Mouse (Mus musculus) intestine, embryonic 15.5 days (tissue): ENCODE results near the gene Nell1. TPM values are rescaled to one million over a fixed set of nuclear protein-coding genes. Genes with fewer than 3 reads are reported as not detected.

ENCODE experiments used
- ATAC-seq: fragments of 200-750 bp; cut with Nextera tagmentation; 2 replicates; pipeline ENCODE4 v1.8.0; 2017; ENCODE audit warnings: moderate TSS enrichment, moderate library complexity
- H3K27ac ChIP-seq: fragments of 300-500 bp; sonication (generic); 2 replicates; pipeline ENCODE4 v1.5.1; 2015; ENCODE audit warnings: mild to moderate bottlenecking, inconsistent platforms
- H3K27me3 ChIP-seq: fragments of 300-500 bp; sonication (generic); replicated peaks from 2 replicates; pipeline ENCODE4 v1.6.1; 2015; ENCODE audit warnings: inconsistent platforms
- H3K36me3 ChIP-seq: fragments of 300-500 bp; sonication (generic); 2 replicates; pipeline ENCODE4 v1.6.1; 2015; ENCODE audit warnings: inconsistent platforms
- H3K4me1 ChIP-seq: fragments of 300-500 bp; sonication (generic); replicated peaks from 2 replicates; pipeline ENCODE4 v1.6.1; 2015; ENCODE audit warnings: inconsistent platforms
- H3K4me2 ChIP-seq: fragments of 300-500 bp; sonication (generic); replicated peaks from 2 replicates; pipeline ENCODE4 v1.6.1; 2015; ENCODE audit warnings: mild to moderate bottlenecking, inconsistent platforms
- H3K4me3 ChIP-seq: fragments of 300-500 bp; sonication (generic); replicated peaks from 2 replicates; pipeline ENCODE4 v1.5.1; 2015; ENCODE audit warnings: inconsistent platforms
- H3K9ac ChIP-seq: fragments of 300-500 bp; sonication (generic); 2 replicates; pipeline ENCODE4 v1.6.1; 2015; ENCODE audit warnings: inconsistent platforms
- H3K9me3 ChIP-seq: fragments of 300-500 bp; sonication (generic); 2 replicates; pipeline ENCODE4 v1.6.1; 2016; ENCODE audit warnings: inconsistent platforms
- WGBS: fragments of 180-500 bp; shearing (Covaris S2); methylation state at CpG from one replicate; pipeline ENCODE4 v1.1.7; 2015; 5-methylcytosine and 5-hydroxymethylcytosine counted together
- polyA plus RNA-seq: library from polyadenylated mRNA; unstranded; fragments of >200 nt; fragmentation: Nextera tagmentation; extraction: Ambion mirVana; gene quantifications from 2 replicates; pipeline ENCODE4 v1.2.1, GENCODE M21; 2015

The Nell1 gene
- polyA plus RNA-seq, 1 experiment from 2014 or later = 4.0 TPM

- no peak overlapping the region for H3K4me3 ChIP-seq
- no peaks in the 10 kb centered on the region for H3K27me3 ChIP-seq
- ATAC-seq = no peak
- H3K4me2 ChIP-seq = no peak overlapping the region
- H3K4me1 ChIP-seq = no peaks in the 10 kb centered on the region
- 61% methylated on average over 4 of the region's 4 CpGs for WGBS
- no peak overlapping the region for H3K9ac ChIP-seq
- no peak overlapping the region for H3K27ac ChIP-seq
- H3K36me3 ChIP-seq = no peaks in the 10 kb centered on the region
- H3K9me3 ChIP-seq = no peaks in the 10 kb centered on the region
Measured at GRCm38 (mm10) chr7:50501562-50501961, 526.9 kb downstream of the Nell1 start.

- no peaks in the 10 kb centered on the region for H3K27me3 ChIP-seq
- H3K36me3 ChIP-seq = no peaks in the 10 kb centered on the region
- no peak overlapping the region for H3K9ac ChIP-seq
- ATAC-seq = no peak
- no peak overlapping the region for H3K4me3 ChIP-seq
- H3K27ac ChIP-seq = no peak overlapping the region
- no peaks in the 10 kb centered on the region for H3K4me1 ChIP-seq
- H3K9me3 ChIP-seq = no peaks in the 10 kb centered on the region
- H3K4me2 ChIP-seq = no peak overlapping the region
Measured at GRCm38 (mm10) chr7:50507047-50507446, 532.4 kb downstream of the Nell1 start.

- 96% methylated on average over 3 of the region's 3 CpGs for WGBS
Measured at GRCm38 (mm10) chr7:50514830-50515229, 540.2 kb downstream of the Nell1 start.

GRCm38 (mm10) chr7:50516681-50517080 lies 542.0 kb downstream of the Nell1 start:
- 82% methylated on average over 3 of the region's 3 CpGs for WGBS
- H3K9me3 ChIP-seq = no peaks in the 10 kb centered on the region
- H3K27me3 ChIP-seq = no peaks in the 10 kb centered on the region
- H3K4me3 ChIP-seq = no peak overlapping the region
- no peak for ATAC-seq
- no peaks in the 10 kb centered on the region for H3K4me1 ChIP-seq
- no peaks in the 10 kb centered on the region for H3K36me3 ChIP-seq
- H3K9ac ChIP-seq = no peak overlapping the region
- no peak overlapping the region for H3K27ac ChIP-seq
- H3K4me2 ChIP-seq = no peak overlapping the region

More at GRCm38 (mm10) chr7:50514830-50515229, 540.2 kb downstream of the Nell1 start:
- no peak overlapping the region for H3K9ac ChIP-seq
- no peaks in the 10 kb centered on the region for H3K36me3 ChIP-seq
- H3K27ac ChIP-seq = no peak overlapping the region
- H3K9me3 ChIP-seq = no peaks in the 10 kb centered on the region
- no peak for ATAC-seq
- no peaks in the 10 kb centered on the region for H3K27me3 ChIP-seq
- no peaks in the 10 kb centered on the region for H3K4me1 ChIP-seq
- H3K4me3 ChIP-seq = no peak overlapping the region
- no peak overlapping the region for H3K4me2 ChIP-seq

GRCm38 (mm10) chr7:50543373-50543772 lies 568.7 kb downstream of the Nell1 start:
- no peaks in the 10 kb centered on the region for H3K4me1 ChIP-seq
- H3K9me3 ChIP-seq = no peaks in the 10 kb centered on the region
- 73% methylated on average over 5 of the region's 5 CpGs for WGBS
- no peak for ATAC-seq
- H3K4me3 ChIP-seq = no peak overlapping the region
- no peak overlapping the region for H3K9ac ChIP-seq
- no peaks in the 10 kb centered on the region for H3K27me3 ChIP-seq
- no peak overlapping the region for H3K27ac ChIP-seq
- no peaks in the 10 kb centered on the region for H3K36me3 ChIP-seq
- H3K4me2 ChIP-seq = no peak overlapping the region

GRCm38 (mm10) chr7:50549572-50549971 lies 574.9 kb downstream of the Nell1 start:
- Histone ChIP-seq H3K4me2 (no peak overlapping the region), H3K9ac (no peak overlapping the region), H3K9me3 (no peaks in the 10 kb centered on the region), H3K27me3 (no peaks in the 10 kb centered on the region), H3K4me1 (no peaks in the 10 kb centered on the region), H3K27ac (no peak overlapping the region), H3K4me3 (no peak overlapping the region), H3K36me3 (no peaks in the 10 kb centered on the region)
- ATAC-seq = no peak
- 77% methylated on average over 3 of the region's 3 CpGs for WGBS

- Histone ChIP-seq H3K4me3 (no peak overlapping the region), H3K36me3 (no peaks in the 10 kb centered on the region), H3K27me3 (no peaks in the 10 kb centered on the region), H3K9ac (no peak overlapping the region), H3K9me3 (no peaks in the 10 kb centered on the region), H3K4me2 (no peak overlapping the region), H3K27ac (no peak overlapping the region), H3K4me1 (no peaks in the 10 kb centered on the region)
- WGBS = 78% methylated on average over 4 of the region's 4 CpGs
- no peak for ATAC-seq
Measured at GRCm38 (mm10) chr7:50551426-50551825, 576.8 kb downstream of the Nell1 start.

- WGBS = 87% methylated on average over 3 of the region's 3 CpGs
- no peak overlapping the region for H3K9ac ChIP-seq
- no peak overlapping the region for H3K4me3 ChIP-seq
- H3K27me3 ChIP-seq = no peaks in the 10 kb centered on the region
- no peaks in the 10 kb centered on the region for H3K9me3 ChIP-seq
- H3K27ac ChIP-seq = no peak overlapping the region
- H3K36me3 ChIP-seq = no peaks in the 10 kb centered on the region
- H3K4me2 ChIP-seq = no peak overlapping the region
- H3K4me1 ChIP-seq = no peaks in the 10 kb centered on the region
- ATAC-seq = no peak
Measured at GRCm38 (mm10) chr7:50562708-50563107, 588.0 kb downstream of the Nell1 start.

- WGBS = 74% methylated on average over 7 of the region's 7 CpGs
- no peak for ATAC-seq
- no peaks in the 10 kb centered on the region for H3K36me3 ChIP-seq
- no peaks in the 10 kb centered on the region for H3K9me3 ChIP-seq
- no peaks in the 10 kb centered on the region for H3K4me1 ChIP-seq
- no peak overlapping the region for H3K27ac ChIP-seq
- H3K4me2 ChIP-seq = no peak overlapping the region
- H3K4me3 ChIP-seq = no peak overlapping the region
- H3K9ac ChIP-seq = no peak overlapping the region
- H3K27me3 ChIP-seq = no peaks in the 10 kb centered on the region
Measured at GRCm38 (mm10) chr7:50573841-50574240, 599.2 kb downstream of the Nell1 start.

GRCm38 (mm10) chr7:50588642-50589424 lies 614.2 kb downstream of the Nell1 start:
- no peak overlapping the region for H3K9ac ChIP-seq
- WGBS = 70% methylated on average over 8 of the region's 8 CpGs
- H3K27ac ChIP-seq = no peak overlapping the region
- no peak overlapping the region for H3K4me3 ChIP-seq
- no peaks in the 10 kb centered on the region for H3K4me1 ChIP-seq
- no peak overlapping the region for H3K4me2 ChIP-seq
- H3K36me3 ChIP-seq = no peaks in the 10 kb centered on the region
- H3K9me3 ChIP-seq = no peaks in the 10 kb centered on the region
- no peak for ATAC-seq
- H3K27me3 ChIP-seq = no peaks in the 10 kb centered on the region

- 64% methylated on average over 3 of the region's 3 CpGs for WGBS
- ATAC-seq = no peak
Measured at GRCm38 (mm10) chr7:50598890-50599289, 624.2 kb downstream of the Nell1 start, which contains the start of gene 4933405O20Rik. Gene 4933405O20Rik, plus strand, starts transcription at chr7:50599190.

GRCm38 (mm10) chr7:50614101-50614500 lies 639.4 kb downstream of the Nell1 start:
- H3K4me2 ChIP-seq = no peak overlapping the region
- no peaks in the 10 kb centered on the region for H3K4me1 ChIP-seq
- H3K9me3 ChIP-seq = no peaks in the 10 kb centered on the region
- no peak overlapping the region for H3K27ac ChIP-seq
- 76% methylated on average over 2 of the region's 2 CpGs for WGBS
- no peak for ATAC-seq
- no peaks in the 10 kb centered on the region for H3K27me3 ChIP-seq
- no peak overlapping the region for H3K9ac ChIP-seq
- H3K4me3 ChIP-seq = no peak overlapping the region
- no peaks in the 10 kb centered on the region for H3K36me3 ChIP-seq

More at GRCm38 (mm10) chr7:50598890-50599289, 624.2 kb downstream of the Nell1 start, which contains the start of gene 4933405O20Rik:
- Histone ChIP-seq H3K27me3 (no peaks in the 10 kb centered on the region), H3K9ac (no peak within 1 kb of the TSS), H3K4me2 (no peak within 1 kb of the TSS), H3K4me3 (no peak within 1 kb of the TSS), H3K4me1 (no peaks in the 10 kb centered on the region), H3K9me3 (no peaks in the 10 kb centered on the region), H3K27ac (no peak within 1 kb of the TSS), H3K36me3 (no peaks in the 10 kb centered on the region)

GRCm38 (mm10) chr7:50629186-50629585 lies 654.5 kb downstream of the Nell1 start:
- Histone ChIP-seq H3K27me3 (no peaks in the 10 kb centered on the region), H3K27ac (no peak overlapping the region), H3K4me3 (no peak overlapping the region), H3K36me3 (no peaks in the 10 kb centered on the region), H3K9ac (no peak overlapping the region), H3K4me1 (no peaks in the 10 kb centered on the region), H3K9me3 (no peaks in the 10 kb centered on the region), H3K4me2 (no peak overlapping the region)
- ATAC-seq = no peak
- 64% methylated on average over 3 of the region's 3 CpGs for WGBS
